Mouse (Mus musculus): ENCODE data around the gene Slc25a38.
"Not testable (repeated sequence)": the region's sequence is repeated elsewhere in the genome, so short reads cannot be mapped to it uniquely, and the experiment has no call there.

Slc25a38 gene

DNA sequence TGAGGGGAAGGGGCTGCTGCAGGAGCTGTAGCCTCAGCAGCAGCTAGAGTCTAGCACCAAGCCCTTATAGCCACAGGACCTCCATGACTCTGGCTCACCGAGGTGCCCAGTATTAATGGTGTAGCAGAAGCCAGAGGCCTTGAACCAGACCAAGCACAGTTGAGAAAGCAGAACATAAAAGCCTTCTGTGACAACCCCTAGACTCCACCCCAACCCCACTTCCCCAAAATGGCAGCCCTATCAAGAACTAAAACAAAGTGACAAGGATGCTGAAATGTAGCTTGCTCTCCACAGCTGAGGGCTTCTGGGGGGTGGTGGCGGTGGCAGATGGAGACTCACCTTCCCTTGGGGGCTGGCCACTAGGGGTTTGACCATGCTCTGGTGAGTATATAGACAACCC lies 9.0 kb upstream of the Slc25a38 start:
- no peak for DNase-seq (ENCODE audit: low spot score)

DNA sequence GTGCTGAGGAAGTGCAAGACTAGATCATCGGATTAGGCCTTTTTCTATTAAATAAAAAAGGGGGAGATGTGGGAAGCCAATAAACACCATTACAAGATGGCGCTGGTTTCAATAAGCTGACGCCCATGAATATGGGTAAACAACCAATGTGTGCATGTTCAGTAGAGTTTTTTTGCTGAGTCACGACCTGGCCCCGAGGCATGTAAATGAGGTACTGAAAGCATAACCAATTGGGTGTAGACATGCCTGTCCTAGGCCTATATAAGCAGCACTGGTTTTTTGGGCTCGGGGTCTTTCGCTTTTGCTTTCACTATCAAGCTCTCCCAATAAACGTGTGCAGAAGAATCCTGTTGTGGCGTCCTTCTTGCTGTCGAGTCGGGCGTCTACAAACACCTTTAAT lies 1.2 kb upstream of the Slc25a38 start:
- not testable (repeated sequence) for DNase-seq (ENCODE audit: low spot score)

DNA sequence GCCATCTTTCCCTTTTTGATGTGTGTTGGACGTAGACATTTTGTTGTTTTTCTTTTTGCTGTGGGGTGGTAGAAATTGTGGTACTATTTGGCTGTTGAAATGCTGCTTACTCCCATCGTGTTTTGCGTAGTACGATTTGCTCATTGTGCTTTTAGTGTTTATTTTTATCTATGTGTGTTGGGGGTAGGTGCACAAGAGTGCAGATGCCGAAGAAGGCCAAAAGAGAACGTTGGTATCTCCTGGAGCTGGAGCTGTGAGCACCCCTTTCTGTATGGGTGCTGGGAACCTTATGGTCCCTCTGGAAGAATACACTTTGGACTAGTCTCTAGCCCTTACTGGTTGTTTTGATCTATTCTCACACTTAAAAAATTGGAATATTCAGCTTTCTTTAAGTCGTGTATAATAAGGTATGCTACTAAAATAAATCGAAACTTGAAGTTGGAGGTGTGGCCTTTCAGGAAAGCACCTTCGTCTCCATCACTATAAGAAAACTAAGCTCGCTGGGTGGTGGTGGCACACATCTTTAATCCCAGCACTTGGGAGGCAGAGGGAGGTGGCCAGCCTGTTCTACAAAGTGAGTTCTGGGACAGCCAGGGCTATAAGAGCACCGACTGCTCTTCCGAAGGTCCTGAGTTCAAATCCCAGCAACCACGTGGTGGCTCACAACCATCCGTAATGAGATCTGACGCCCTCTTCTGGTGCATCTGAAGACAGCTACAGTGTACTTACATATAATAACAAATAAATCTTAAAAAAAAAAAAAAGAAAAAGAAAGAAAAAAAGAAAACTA lies 1.2 kb downstream of the Slc25a38 start:
- no peak for DNase-seq (ENCODE audit: low spot score)

DNA sequence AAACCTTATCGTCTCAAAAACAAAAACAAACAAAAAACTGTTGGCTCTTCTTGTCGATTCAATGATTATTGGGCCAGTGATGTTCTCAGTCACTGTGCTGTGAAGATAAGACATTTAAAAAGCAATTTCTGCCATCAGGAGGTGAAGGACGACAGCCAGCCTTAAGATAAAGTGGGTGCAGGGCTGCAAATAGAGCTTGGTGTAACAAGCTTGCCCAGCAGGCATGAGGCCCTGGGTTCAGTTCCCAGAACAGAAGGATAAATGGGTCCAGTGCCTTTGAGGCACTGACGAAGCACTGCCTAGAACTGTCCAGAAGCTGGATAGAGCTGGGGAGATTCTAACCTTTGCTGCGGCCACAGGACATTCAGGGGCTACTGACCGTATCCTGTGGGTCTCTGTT lies 2.3 kb downstream of the Slc25a38 start:
- no peak for DNase-seq (ENCODE audit: low spot score)

DNA sequence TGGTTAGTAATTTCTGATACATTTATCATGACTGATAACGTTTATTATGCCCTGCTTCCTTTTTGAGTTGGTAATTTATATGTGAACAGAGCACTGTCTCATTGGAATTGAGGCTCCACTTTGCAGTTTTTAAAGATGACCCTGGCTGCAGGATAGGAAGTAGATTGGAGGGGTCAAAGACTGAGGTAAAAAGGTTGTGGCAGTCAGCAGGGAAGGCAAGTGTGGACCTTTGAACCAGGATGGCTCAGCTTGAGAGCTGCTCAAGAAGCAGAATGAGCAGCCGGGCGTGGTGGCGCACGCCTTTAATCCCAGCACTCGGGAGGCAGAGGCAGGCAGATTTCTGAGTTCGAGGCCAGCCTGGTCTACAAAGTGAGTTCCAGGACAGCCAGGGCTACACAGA lies 3.3 kb downstream of the Slc25a38 start:
- no peak for DNase-seq (ENCODE audit: low spot score)

DNA sequence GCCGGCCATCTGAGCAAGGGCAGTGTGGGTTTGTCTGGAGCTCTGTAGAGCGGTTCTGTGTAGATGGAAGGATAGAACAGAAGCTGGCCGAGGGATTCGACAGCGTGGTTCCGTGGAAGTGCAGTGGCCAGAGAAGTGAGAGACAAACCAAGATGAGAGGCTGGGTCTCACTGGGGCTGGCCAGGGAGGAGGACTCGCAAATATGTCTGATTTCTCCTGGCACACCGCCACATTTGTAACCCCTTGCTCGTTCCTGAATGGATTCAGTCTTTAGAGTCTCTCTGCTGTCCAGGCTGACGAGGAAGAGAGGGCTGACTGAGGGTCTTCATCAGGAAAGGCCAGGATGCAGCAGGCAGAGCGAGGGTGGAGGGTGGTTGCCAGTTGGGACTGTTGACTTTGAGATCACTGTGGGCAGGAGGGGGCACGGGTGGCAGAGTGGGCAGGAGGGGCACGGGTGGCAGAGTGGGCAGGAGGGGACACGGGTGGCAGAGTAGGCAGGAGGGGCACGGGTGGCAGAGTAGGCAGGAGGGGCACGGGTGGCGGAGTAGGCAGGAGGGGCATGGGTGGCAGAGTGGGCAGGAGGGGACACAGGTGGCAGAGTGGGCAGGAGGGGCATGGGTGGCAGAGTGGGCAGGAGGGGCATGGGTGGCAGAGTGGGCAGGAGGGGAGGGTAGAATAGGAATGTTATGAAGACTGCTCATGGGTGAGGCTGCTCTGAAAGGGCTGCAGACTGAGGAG lies 4.0 kb downstream of the Slc25a38 start:
- DNase-seq (ENCODE audit: low spot score) = no peak

DNA sequence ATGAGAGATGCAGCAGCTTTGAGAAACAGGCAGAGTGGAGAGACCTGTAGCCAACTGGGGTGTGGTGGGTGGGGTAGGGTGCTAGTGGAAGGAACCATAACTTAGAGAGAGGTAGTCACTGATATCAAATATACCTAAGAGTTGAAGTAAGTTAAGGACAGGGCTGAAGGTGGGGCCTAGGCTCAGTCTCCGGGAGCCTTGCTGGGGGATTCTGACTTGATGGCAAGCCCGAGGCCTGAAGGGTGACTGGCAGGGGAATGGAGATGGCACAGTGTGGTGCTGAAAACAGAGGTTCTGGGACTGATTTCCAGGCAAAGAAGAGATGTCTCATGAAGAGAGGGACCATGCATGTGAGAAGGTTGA lies 4.6 kb downstream of the Slc25a38 start:
- DNase-seq (ENCODE audit: low spot score) = no peak

DNA sequence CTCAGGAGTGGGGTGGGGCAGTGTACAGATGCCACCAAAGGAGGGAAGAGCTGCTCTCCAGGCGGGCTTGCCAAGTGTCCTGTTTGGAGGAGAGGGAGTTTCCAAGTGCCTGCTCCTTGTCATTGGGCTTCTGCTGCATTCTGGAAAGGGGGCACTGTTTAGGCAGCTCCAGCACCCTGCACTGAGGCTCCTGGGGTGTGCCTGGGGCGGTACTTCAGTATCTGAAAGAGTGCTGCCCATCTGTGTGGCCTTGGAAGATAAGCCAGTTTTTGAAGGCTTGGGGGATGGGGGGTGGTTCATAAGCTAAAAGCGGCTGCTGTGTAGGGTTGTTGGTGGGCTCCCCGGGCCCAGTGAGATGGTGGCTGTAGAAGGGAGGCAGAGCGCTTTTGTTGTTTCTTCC lies 5.4 kb downstream of the Slc25a38 start:
- DNase-seq (ENCODE audit: low spot score) = no peak

DNA sequence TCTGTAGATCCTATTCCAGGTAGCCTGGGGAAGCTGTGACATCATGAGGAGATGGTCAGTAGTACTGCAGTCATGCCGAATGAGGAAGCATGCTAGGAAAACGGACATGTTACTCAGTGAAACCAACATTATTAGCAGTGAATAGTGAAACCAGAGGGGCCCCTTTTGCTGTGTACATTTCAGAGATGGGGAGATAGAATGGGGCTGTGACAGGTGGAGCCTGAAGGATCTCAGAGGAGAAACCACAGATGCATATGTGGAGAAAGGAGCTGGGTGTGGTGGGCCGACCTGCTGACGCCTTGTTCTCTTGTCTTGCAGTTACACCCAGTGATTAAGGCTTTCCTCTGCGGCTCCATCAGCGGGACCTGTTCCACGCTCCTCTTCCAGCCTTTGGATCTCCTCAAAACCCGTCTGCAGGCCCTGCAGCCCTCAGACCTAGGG lies 6.0 kb downstream of the Slc25a38 start:
- DNase-seq (ENCODE audit: low spot score) = no peak

DNA sequence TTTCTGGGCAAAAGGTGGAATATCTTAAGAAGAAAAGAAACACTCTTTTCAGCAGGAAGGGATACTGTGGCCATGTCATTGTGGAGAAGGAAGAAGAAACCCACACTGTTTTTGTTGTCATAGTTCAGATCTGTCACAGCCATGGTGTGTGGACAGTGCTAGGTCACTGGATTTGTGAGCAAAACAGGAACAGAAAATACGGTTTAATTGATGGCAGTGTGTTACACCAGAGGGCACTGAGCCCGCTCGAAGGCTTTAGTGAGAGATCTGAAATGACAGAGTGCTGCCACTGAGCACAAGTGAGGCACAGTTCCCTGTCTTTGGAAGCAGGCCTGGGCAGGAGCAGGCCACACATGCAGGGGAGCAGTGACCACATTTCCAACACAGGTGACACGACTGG lies 8.0 kb downstream of the Slc25a38 start:
- no peak for DNase-seq (ENCODE audit: low spot score)

DNA sequence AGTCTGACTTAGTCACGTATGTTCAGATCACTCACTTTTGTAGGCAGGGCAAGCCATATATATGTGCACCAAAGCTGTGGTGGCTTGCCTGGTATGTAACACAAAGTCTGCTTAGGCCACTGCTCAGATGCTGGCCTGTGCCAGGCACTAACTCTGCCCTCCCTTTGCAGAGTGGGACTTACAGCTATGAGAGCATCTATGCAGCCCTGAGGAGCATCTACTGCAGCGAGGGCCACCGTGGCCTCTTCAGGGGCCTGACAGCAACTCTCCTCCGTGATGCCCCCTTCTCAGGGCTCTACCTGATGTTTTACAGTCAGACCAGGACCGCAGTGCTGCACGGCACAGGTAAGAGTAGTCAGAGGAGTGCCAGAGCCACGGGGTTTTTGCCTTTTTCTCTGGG lies 10.3 kb downstream of the Slc25a38 start:
- DNase-seq (ENCODE audit: low spot score) = no peak

DNA sequence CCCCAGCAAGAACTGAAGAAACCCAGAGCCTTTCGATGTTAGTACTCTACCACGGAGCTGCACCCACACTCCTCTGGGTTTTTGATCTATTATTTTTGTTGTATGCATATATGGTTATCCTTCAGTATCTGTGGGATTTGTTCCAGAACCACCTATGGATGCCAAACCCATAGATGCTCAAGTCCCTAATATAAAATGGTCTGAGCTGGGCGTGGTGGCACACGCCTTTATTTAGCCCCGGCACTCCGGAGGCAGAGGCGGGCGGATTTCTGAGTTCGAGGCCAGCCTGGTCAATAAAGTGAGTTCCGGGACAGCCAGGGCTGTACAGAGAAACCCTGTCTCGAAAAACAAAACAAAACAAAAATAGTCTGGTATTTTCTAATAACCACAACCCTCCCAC lies 16.7 kb downstream of the Slc25a38 start:
- DNase-seq (ENCODE audit: low spot score) = no peak

DNA sequence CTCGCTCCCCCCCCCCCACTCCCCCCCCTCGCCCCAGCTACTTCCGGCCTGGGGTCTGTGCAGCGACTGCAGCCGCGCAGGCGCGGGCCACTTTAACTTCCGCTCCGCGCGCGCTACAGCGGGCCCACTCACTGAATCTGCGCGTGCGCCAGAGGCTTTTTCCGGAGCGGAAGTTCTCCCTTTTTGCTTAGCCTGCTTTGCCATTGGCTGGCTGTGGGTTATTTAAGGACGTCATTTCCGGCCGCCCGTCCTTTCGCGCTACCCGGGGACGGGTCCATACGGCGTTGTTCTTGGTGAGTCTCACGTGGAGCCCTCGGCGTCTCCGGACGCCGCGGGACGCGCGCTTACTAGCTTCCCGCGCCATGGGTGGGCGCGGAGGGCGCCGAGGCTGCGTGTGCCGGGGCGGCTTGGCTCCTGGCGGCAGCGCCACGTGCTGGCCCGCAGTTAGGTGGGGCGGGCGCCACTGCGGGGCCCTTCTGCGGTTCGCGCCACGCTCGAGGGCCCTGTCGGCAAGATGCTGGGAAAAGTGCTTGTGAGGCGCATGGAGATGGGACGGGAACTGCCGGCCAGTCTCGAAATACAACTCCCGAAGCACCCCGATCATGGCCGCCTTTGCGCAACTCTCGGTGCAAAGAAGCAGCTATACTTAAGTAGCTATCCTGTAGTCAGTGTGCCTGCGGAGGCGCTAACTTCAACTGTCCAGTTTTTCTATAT lies 17.5 kb downstream of the Slc25a38 start, which contains the start of gene Rpsa:
TSS of gene Rpsa (plus strand) at position 152 of the 714 bp plus-strand sequence.
- DNase-seq (ENCODE audit: low spot score) = peak; percentile 96

DNA sequence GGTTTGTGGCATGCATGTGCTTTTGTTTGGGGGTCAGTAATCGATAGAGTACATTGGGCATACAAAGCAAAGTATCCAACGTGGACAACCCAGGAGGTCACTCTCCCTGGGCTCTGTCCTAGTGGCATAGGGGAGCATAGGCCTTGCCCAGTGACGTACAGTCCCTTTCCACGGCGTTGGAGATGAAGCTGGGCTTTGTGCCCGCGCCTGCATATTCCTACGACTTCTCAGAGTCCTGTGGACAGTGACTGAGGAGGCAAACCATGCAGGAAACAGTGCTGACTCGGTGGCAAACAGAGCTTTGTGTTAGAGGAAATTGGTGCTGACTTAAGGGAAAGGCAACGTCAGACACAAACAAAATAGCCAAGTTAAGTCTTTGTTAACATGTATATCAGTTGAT lies 19.1 kb downstream of the Slc25a38 start:
- no peak for DNase-seq (ENCODE audit: low spot score)

DNA sequence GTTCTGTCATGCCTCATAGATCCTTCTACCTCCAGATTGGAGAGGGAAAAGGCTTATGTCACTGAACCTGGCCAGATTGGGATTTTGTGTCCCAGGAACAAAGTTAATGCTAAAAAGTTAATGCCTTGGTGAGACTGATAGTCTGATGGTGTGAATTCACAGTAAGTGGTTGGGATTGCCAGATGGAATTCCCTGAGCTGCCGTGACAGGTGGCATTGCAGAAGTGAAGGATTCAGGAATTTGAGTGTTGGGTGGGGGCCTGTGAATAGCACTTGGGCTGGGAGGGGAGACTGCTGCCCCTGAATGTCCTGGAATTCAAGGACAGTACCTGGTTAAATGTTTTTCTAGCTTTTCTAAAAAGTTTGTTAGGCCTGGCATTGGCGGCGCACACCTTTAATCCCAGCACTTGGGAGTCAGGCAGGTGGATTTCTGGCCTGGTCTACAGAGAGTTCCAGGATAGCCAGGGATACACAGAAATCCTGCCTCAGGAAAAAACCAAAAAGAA lies 21.7 kb downstream of the Slc25a38 start:
- no peak for DNase-seq (ENCODE audit: low spot score)

DNA sequence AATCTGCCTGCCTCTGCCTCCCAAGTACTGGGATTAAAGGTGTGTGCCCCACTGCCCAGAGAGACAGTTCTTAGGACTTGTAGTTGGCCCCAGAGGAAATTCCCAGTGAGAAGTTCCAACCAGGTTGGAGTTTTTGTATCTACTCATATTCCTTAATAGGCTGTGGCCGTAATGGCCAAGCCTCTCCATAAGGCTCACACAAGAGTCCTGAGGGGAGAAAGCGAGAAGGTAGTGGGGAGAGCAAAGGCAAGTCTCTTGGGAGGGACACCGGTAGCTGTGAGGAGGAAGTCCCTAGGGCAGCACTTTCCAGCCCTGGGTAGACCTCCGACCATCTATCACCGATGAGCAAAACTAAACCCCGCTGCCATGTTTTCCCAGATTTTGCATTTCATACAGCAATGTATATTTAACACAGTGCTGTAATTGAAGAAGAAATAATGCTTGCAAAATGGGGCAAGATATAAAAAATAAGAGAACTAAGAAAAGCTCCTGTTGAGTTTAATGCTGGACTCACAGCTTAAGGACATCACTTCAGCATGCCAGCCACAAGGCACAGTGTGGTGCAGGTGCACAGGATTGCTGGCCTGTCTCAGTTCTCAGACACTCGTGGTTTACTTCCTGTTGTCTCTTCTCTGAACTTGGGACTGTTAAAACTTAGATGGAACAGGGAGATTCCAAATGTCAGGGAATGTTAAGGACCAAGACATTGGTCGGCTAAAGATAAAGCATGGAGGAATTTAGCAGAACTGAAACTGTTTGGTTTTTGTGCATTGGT lies 23.0 kb downstream of the Slc25a38 start:
- DNase-seq (ENCODE audit: low spot score) = no peak

DNA sequence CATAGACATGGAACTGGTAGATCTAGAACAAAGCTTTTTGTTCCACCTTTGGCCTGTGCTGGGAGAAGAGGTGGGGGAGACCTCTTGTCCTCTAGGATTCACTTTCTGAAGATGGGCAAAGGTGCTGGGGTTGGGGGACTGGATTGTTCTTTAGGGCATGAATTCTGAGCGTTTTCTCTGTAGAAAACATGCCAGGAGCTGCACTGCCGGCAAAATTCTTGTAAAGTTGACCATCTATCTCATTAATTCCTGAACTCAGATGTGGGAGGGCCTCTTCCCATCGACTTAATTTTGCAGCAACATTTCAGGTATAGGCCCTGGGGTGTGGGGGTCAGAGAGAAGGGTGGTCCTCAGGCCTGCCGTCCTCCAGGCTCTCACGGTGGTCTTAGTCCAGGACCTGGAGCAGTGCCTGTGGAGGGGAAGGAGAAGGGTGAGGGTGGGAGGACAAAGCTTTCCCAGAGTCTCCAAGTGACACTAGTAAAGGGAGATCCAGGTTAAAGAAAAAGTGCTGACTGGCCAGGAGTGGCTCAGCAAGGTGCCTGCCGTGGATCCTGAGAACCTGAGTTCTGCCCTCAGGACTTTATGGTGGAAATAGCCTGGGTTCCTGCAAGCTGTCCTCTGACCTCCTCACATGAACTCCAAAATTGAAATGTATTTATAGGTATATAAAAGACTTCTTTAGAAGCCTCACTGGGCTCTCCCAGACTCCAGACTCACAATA lies 23.7 kb downstream of the Slc25a38 start:
- DNase-seq (ENCODE audit: low spot score) = no peak

DNA sequence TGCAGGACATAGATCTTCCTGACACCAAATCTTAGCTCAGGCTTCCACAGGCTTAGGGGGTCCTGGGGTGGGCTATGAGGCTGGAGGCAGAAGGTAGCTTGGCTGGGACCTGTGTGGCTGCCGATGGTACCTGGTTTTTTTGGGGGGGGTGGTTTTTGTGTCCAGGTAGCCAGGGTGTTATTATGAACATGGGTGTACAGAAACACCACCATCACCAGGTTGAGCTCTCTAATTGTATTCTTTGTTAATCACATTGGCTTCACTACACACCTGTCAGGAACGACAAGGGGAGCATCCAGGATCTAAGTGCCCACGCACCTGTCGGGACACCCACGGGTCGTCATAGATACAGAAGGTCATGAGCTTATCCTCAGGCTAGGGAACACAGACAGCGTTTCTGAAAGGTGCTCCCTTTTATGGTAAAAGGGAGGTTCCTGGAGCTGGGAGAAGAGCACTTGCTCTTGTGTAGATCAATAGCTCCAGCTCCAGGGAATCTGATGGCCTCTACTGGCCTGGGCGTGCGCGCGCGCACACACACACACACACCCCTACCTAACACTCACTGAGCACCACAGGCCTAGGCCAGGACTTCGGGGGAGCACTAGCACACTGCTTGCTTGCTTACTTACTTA lies 24.5 kb downstream of the Slc25a38 start:
- no peak for DNase-seq (ENCODE audit: low spot score)

DNA sequence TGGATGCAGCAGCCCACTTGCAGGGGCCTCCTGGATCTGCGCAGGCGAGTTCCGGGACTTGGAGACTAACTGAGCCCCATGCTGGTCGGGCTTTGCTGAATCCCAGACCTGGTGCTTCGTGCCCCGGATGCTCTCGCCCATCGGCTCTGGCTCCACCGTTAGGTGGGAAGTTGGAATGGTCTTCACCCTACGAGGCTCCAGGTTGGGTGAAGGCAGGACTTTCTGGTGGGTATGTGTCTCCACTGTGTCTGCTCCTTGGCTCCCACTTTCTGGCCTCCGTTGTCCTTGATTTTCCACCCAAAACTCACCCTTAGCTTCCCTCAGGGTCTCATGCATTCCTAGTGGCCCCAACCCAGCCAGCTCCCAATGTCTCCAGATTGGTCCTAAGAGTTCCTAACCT lies 25.3 kb downstream of the Slc25a38 start:
- DNase-seq (ENCODE audit: low spot score) = no peak

DNA sequence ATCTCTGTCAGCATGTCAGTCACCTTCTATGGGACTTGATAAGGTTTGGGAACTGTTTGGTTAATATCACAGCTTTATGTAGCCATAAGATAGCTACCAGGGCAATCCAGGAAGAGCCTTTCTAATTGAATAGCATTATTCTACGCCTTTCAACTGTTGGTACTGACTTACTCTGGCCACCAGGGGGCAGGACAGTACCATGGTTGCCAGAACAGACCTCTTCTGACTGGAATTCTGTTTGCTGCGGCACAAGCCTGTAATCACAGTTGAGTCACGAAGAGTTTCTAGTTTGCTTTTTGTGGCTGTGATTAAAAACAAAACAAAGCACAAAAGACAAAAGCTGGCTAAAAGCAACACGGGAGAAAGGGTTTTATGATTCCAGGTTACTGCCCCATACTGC lies 30.5 kb downstream of the Slc25a38 start:
- peak; percentile 74 for DNase-seq (ENCODE audit: low spot score)

DNA sequence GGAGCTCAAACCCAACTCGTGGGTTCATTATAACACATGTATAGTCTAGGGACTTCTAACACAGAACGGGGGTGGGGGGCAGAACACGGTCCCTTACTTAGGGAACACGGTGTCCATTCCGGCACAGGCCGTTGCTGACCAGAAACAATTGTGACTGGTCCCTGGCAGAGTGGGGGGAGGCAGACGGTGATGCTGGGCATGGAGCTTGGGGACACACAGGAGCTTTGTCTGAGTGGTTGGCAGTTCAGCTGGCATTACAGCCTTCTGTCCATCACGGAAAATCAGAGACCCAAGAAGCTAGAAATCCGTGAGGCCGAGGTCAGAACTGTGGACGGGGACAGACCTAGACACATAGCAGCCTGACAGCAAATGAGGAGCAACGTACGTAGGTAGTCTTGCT lies 34.3 kb downstream of the Slc25a38 start:
- DNase-seq (ENCODE audit: low spot score) = peak; percentile 58

Data from layer of hippocampus, adult 11-12 months (tissue).